Mouse (Mus musculus) cerebral cortex, adult 2 months (tissue): Measurements from ENCODE around the gene Gm4969.

Experiments used
- WGBS: fragments of 180-500 bp; shearing (Covaris S2); methylation state at CpG from one replicate; pipeline ENCODE4 v1.1.7; 2018; 5-methylcytosine and 5-hydroxymethylcytosine counted together

Gm4969 gene

GRCm38 (mm10) chr7:19068707-19069106 is 49.5 kb downstream of the Gm4969 start:
- 3% methylated on average over 2 of the region's 2 CpGs for WGBS

- 73% methylated on average over 11 of the region's 14 CpGs for WGBS
Measured at GRCm38 (mm10) chr7:19067935-19068334, 50.2 kb downstream of the Gm4969 start.

DNA sequence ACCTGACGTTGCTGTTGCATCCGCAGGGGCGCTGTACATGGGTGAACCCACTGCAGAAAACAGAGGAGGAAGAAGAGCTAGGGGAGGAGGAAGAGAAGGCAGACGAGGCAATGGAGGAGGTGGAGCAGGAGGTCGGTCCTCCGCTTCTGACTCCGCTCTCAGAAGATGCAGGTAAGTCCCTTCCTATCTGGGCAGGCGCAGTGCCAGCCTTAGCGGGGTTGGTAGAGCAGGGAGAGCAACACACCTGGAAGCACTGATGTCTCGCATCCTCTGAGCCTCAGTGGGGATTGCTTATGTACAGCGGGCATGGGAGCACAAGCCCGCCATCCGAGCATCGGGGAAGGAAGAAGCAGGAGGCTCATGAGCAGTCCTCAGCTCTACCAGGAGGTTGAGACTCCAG is 51.1 kb downstream of the Gm4969 start:
- WGBS: 58% methylated on average over 14 of the region's 14 CpGs

DNA sequence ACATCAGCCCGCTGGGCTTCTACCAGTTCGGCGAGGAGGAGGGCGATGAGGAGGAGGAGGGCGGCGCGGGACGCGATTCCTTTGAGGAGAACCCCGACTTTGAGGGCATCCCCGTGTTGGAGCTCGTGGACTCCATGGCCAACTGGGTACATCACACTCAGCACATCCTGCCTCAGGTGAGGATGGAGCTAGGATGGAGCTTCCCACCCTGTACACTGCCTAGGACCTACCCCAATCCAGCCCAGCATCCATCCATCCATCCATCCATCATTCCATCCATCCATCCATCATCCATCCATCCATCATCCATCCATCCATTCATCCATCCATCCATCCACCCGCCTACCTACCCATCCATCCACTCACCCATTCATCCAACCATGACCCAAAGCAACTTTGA is 52.3 kb downstream of the Gm4969 start:
- WGBS: 52% methylated on average over 13 of the region's 13 CpGs

GRCm38 (mm10) chr7:19057405-19057804 is 60.8 kb downstream of the Gm4969 start:
- WGBS: 91% methylated on average over 10 of the region's 10 CpGs

DNA sequence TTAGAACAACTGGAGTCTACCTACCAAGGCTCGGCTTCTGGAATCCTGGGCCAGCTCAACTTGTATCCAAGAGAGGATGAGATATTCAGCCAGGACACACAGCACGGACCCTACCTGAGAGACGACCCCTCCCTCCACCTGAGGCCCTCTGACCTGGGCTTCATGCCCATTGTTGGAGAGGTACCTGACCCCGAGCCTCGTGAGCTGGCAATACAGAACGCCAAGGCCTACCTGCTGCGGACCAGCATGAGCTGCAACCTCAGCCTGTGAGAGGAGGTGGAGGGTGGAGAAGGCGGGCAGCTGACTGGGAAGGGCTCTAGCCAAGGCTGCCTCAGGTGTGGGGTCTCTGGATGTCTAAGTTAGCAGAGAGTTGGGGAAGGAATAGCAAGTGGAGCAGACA is 63.1 kb downstream of the Gm4969 start:
- 91% methylated on average over 8 of the region's 8 CpGs for WGBS

GRCm38 (mm10) chr7:19054777-19055076 is 63.4 kb downstream of the Gm4969 start:
- 67% methylated on average over 9 of the region's 9 CpGs for WGBS

DNA sequence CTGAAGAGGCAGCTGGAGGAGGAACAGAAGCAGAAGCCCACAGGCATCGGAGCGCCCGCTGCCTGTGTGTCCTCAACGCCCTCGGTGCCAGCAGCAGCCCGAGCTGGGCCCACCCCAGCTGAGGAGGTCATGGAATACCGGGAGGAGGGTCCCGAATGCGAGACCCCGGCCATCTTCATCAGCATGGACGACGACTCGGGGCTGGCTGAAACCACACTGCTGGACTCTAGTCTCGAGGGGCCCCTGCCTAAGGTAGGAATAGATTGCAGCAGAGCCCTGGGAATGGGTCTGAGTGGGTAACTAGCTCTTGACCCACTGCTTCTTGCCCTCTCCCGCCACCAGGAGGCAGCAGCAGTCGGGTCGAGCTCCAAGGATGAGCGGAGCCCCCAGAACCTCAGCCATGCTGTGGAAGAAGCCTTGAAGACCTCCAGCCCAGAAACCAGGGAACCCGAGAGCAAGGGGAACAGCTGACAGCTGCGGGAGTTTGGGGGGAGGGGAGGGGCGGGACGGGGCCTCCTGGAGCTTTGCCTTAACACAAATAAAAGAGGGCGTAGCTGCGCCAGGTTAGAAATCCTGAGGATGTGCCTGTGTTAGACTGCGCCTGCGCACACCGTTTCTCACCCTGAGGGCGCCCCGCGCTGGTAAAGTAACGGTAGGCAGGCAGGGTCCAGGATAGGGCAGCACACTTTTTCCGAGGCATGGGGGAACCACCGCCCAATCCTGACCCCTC is 64.0 kb downstream of the Gm4969 start, which contains the start of gene Rsph6a:
Rsph6a (plus strand) TSS at position 644 of the 730 bp plus-strand sequence.
- WGBS: 21% methylated on average over 33 of the region's 33 CpGs

GRCm38 (mm10) chr7:19053136-19053532 is 65.0 kb downstream of the Gm4969 start:
- WGBS: 88% methylated on average over 7 of the region's 7 CpGs

DNA sequence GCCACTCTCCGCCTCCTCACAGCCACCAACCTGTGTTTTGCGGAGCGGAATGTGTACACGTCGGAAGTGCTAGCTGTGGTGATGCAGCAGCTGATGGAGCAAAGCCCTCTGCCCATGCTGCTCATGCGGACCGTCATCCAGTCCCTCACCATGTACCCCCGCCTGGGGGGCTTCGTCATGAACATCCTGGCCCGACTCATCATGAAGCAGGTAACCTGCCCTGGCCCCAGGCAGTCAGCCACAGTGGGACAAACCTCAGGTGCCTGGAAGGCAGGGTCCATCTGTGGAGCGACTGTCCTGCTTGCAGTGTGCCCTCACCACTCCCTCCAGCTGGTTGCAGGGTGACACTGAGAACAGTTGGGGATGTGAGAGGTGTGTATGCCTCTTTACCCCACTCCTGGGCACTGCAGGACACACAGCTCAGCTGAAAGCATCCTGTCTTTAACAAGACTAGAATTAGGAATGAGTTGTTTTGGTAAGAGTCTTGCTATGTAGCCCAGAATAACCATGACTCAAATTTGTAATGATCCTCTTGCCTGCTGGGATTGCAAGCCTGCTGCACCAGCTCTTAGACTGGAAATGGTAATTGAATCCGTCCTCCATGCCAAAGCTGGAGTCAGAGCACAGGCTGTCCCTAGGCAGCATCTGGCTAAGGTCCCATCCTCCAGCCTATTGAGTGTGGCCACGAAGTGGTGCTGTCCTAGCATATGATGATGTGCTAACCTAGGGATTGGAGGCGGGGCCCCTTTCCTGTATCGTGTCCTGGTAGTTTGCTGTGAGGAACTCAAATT is 65.6 kb downstream of the Gm4969 start:
- WGBS: 58% methylated on average over 15 of the region's 15 CpGs

- WGBS: 71% methylated on average over 4 of the region's 4 CpGs
Measured at GRCm38 (mm10) chr7:19051161-19051560, 67.0 kb downstream of the Gm4969 start.

GRCm38 (mm10) chr7:19050172-19050571 is 68.0 kb downstream of the Gm4969 start:
- 32% methylated on average over 8 of the region's 8 CpGs for WGBS

- 92% methylated on average over 5 of the region's 5 CpGs for WGBS
Measured at GRCm38 (mm10) chr7:19049252-19049651, 68.9 kb downstream of the Gm4969 start.
